Comparison of ENCODE assay signal across 19 mouse cellular contexts in the genomic region with DNA sequence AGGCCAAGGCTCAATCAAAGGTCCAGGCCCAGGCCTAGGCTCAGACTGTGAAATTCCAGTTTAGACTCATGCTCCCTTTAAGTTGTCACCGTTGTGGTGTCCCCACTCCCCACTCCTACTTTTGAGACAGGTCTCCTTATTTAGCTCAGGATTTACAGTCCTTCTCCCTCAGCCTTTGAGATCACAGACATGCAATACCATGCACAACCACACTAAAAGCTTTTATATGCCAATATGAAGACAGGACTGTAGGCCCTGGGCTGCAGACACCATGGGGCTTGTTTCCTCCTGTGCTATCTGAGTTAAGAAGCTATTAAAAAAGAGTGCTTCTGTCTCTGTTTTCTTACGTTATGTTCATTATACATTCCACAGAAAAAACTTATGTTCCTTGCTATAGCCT. TPM values are rescaled to one million over a fixed set of nuclear protein-coding genes. Genes with fewer than 3 reads are reported as not detected.
DNase-seq lines count a peak whose midpoint lies in the region; ATAC-seq and TF ChIP-seq lines count a peak whose summit lies in the region.
"Had no signal": no experiment of that assay in that cellular context is flagged by ENCODE, and none has a peak within 500 bp of the region (broad histone marks: within the 10 kb centered on the region; RNA-seq: fewer than 3 reads in every experiment).

No protein-coding gene starts in this region.

- H3K4me1 ChIP-seq in MEL (ENCODE audit: control insufficient read depth in 1 of 2, insufficient read depth in 2 of 2, low read length in 2 of 2) = peaks cover 0 to 3% of the 10 kb centered on the region in 2 experiments; a peak in 3 of 4 replicates

- no peak for DNase-seq in layer of hippocampus, adult 2 months (ENCODE audit: low spot score in 2 of 2)
- DNase-seq in layer of hippocampus, adult 18-20 months (ENCODE audit: low spot score in 2 of 2) = no peak
- DNase-seq in A20 (ENCODE audit: low read depth, low spot score) = peak; percentile 38
- DNase-seq in MEL (ENCODE audit: low read depth, low spot score) = peak; percentile 52
- no peak for DNase-seq in adrenal gland, adult 18-20 months (ENCODE audit: low spot score in 2 of 2)
- no peak for DNase-seq in thymus, postnatal 36 days
- DNase-seq: cerebellum, adult 11 months; cerebellum, postnatal 36 days; gastrocnemius, postnatal 36 days; kidney, postnatal 10 days; left cerebral cortex, postnatal 4 days; liver, embryonic 13.5 days; lung, postnatal 36 days; right cerebral cortex, postnatal 4 days; thymus, adult 2 months had no signal

- no peak for TF ChIP-seq POLR2A in MEL (IDR thresholded peaks at IDR 0.05; ENCODE audit: control insufficient read depth in 1 of 2, insufficient read depth in 1 of 2, low read depth in 1 of 2, low read length in 2 of 2, poor library complexity in 1 of 2)

- no peak overlapping the region for H3K4me3 ChIP-seq in layer of hippocampus, adult 2 months
- no peak overlapping the region for H3K4me3 ChIP-seq in MEL (ENCODE audit: control insufficient read depth in 1 of 2, insufficient read depth in 1 of 2, low read depth in 2 of 2, low read length in 2 of 2)
- H3K4me3 ChIP-seq: embryonic facial prominence, embryonic 13.5 days; heart, embryonic 12.5 days; liver, embryonic 13.5 days; midbrain, embryonic 12.5 days had no signal

- peaks cover 6 to 15% of the 10 kb centered on the region in 2 experiments for H3K36me3 ChIP-seq in MEL (ENCODE audit: control insufficient read depth in 1 of 2, insufficient read depth in 2 of 2, low read length in 2 of 2)

- no peaks in the 10 kb centered on the region for H3K9me3 ChIP-seq in MEL (replicated peaks; ENCODE audit: insufficient read depth, low read length)
- H3K9me3 ChIP-seq: embryonic facial prominence, embryonic 13.5 days; heart, embryonic 12.5 days; liver, embryonic 13.5 days; midbrain, embryonic 12.5 days had no signal

- H3K27ac ChIP-seq in layer of hippocampus, adult 2 months = no peak overlapping the region
- no peak overlapping the region for H3K27ac ChIP-seq in MEL (ENCODE audit: control insufficient read depth, low read depth, low read length)
- H3K27ac ChIP-seq: embryonic facial prominence, embryonic 13.5 days; liver, embryonic 13.5 days; midbrain, embryonic 12.5 days had no signal

- peak; percentile 62 for TF ChIP-seq CTCF in layer of hippocampus, adult 2 months (conservative IDR thresholded peaks at IDR 0.05)
- peak in 1 of 3 experiments; percentile 19; a peak in 1 of 6 replicates for TF ChIP-seq CTCF in MEL (IDR thresholded peaks at IDR 0.05 in 2 of 3, conservative IDR thresholded peaks at IDR 0.05 in 1 of 3; ENCODE audit: control insufficient read depth in 1 of 3, insufficient read depth in 1 of 3, low read depth in 2 of 3, low read length in 3 of 3, poor library complexity in 1 of 3, severe bottlenecking in 1 of 3)

- H3K79me2 ChIP-seq in MEL (ENCODE audit: control insufficient read depth, insufficient read depth, low read length, poor library complexity) = peaks cover 19% of the 10 kb centered on the region

- no peak for TF ChIP-seq RAD21 in MEL (IDR thresholded peaks at IDR 0.05; ENCODE audit: low read depth, low read length)

- H3K27me3 ChIP-seq in MEL (ENCODE audit: control insufficient read depth in 1 of 2, insufficient read depth in 2 of 2, low read length in 2 of 2) = no peaks in the 10 kb centered on the region; a peak in 1 of 4 replicates
- H3K27me3 ChIP-seq: embryonic facial prominence, embryonic 13.5 days; heart, embryonic 12.5 days; liver, embryonic 13.5 days; midbrain, embryonic 12.5 days had no signal

- H3K9ac ChIP-seq in MEL (ENCODE audit: control insufficient read depth, low read depth, low read length, poor library complexity, severe bottlenecking) = no peak overlapping the region
- H3K9ac ChIP-seq: embryonic facial prominence, embryonic 13.5 days; heart, embryonic 12.5 days; liver, embryonic 13.5 days; midbrain, embryonic 12.5 days had no signal

- ATAC-seq in megakaryocyte progenitor cell, adult 5-6 weeks (replicated peaks; ENCODE audit: poor library complexity) = 0 out of 2 replicates have a peak, but pooled peaks have one; percentile 35

- TF ChIP-seq EP300 in MEL (IDR thresholded peaks at IDR 0.05; ENCODE audit: low read depth in 1 of 2, low read length in 2 of 2) = no peak

TF ChIP-seq in MEL, 35 proteins besides CTCF, POLR2A, EP300 and RAD21:
- TF ChIP-seq ELF1 (IDR thresholded peaks at IDR 0.05; ENCODE audit: low read depth, low read length) (no peak), USF1 (IDR thresholded peaks at IDR 0.05; ENCODE audit: low read depth, low read length) (no peak), NELFE (IDR thresholded peaks at IDR 0.05; ENCODE audit: low read depth, low read length) (no peak), ZMIZ1 (IDR thresholded peaks at IDR 0.05; ENCODE audit: low read depth, low read length) (no peak), ZC3H11A (IDR thresholded peaks at IDR 0.05; ENCODE audit: low read depth, low read length) (no peak), ZNF384 (IDR thresholded peaks at IDR 0.05; ENCODE audit: low read depth, low read length) (no peak), USF2 (IDR thresholded peaks at IDR 0.05; ENCODE audit: borderline replicate concordance in 1 of 2, insufficient read depth in 1 of 2, low read depth in 1 of 2, low read length in 2 of 2) (no peak), MAFK (IDR thresholded peaks at IDR 0.05; ENCODE audit: borderline replicate concordance, low read depth, low read length) (no peak), ZKSCAN1 (IDR thresholded peaks at IDR 0.05; ENCODE audit: low read depth, low read length) (no peak), POLR2AphosphoS5 (IDR thresholded peaks at IDR 0.05; ENCODE audit: borderline replicate concordance, low read depth, low read length) (no peak), POLR2AphosphoS2 (IDR thresholded peaks at IDR 0.05; ENCODE audit: low read length) (no peak), HCFC1 (IDR thresholded peaks at IDR 0.05; ENCODE audit: low read depth, low read length) (no peak)

RNA-seq across cellular contexts. Expression of a gene that starts 1.5 kb away (rescaled TPM):
- 10 to 100 TPM; 19.7 to 20.6 TPM for total RNA-seq in layer of hippocampus, adult 2 months (2021)
- 10 to 100 TPM; 15.8 to 17.8 TPM for total RNA-seq in layer of hippocampus, adult 18-20 months (2021)
- total RNA-seq in MEL (2012; rRNA removed) = 75.4 and 79.3 TPM in 2 replicates
- 10 to 100 TPM in 1 of 2 experiments, not detected in 1; 77.5 TPM for polyA plus RNA-seq in MEL (2012; ENCODE audit: insufficient read depth in 1 of 2, insufficient read length in 2 of 2, low read depth in 1 of 2, low replicate concordance in 2 of 2, missing spikeins in 1 of 2)
- total RNA-seq in megakaryocyte progenitor cell, adult 5-6 weeks (2015) = 31.6 and 32.9 TPM in 2 replicates
- total RNA-seq in megakaryocyte progenitor cell, adult 5-6 weeks (2017) = 30.9 and 44.8 TPM in 2 replicates
- total RNA-seq in adrenal gland, adult 18-20 months (2021) = 10 to 100 TPM; 29.5 to 30.9 TPM

RNA-seq across cellular contexts. Expression of a gene that starts 22.6 kb away (rescaled TPM):
- total RNA-seq in layer of hippocampus, adult 2 months (2021) = 10 to 100 TPM; 44.9 to 46.1 TPM
- total RNA-seq in layer of hippocampus, adult 18-20 months (2021) = 10 to 100 TPM; 43.7 to 45.4 TPM
- total RNA-seq in MEL (2012; rRNA removed) = 9.8 TPM in 2 replicates
- polyA plus RNA-seq in MEL (2012; ENCODE audit: insufficient read depth in 1 of 2, insufficient read length in 2 of 2, low read depth in 1 of 2, low replicate concordance in 2 of 2, missing spikeins in 1 of 2) = 10 to 100 TPM in 1 of 2 experiments, not detected in 1; 19.1 TPM
- 4.2 and 5.2 TPM in 2 replicates for total RNA-seq in megakaryocyte progenitor cell, adult 5-6 weeks (2015)
- total RNA-seq in megakaryocyte progenitor cell, adult 5-6 weeks (2017) = 12.2 and 13.6 TPM in 2 replicates
- total RNA-seq in adrenal gland, adult 18-20 months (2021) = 10 to 100 TPM; 26.7 to 28.0 TPM

RNA-seq across cellular contexts. Expression of a gene that starts 23.5 kb away (rescaled TPM):
- 10 to 100 TPM; 58.5 to 59.2 TPM for total RNA-seq in layer of hippocampus, adult 2 months (2021)
- total RNA-seq in layer of hippocampus, adult 18-20 months (2021) = 10 to 100 TPM; 61.9 to 69.4 TPM
- 72.0 and 108 TPM in 2 replicates for total RNA-seq in MEL (2012; rRNA removed)
- 100 to 1,000 TPM; 132 to 645 TPM for polyA plus RNA-seq in MEL (2012; ENCODE audit: insufficient read depth in 1 of 2, insufficient read length in 2 of 2, low read depth in 1 of 2, low replicate concordance in 2 of 2, missing spikeins in 1 of 2)
- total RNA-seq in megakaryocyte progenitor cell, adult 5-6 weeks (2015) = 47.4 and 80.4 TPM in 2 replicates
- total RNA-seq in megakaryocyte progenitor cell, adult 5-6 weeks (2017) = 49.4 and 50.7 TPM in 2 replicates
- 100 to 1,000 TPM; 116 to 124 TPM for total RNA-seq in adrenal gland, adult 18-20 months (2021)

Comparison
In these comparisons a context has a peak if more than half of its experiments do, and no peak if none do; other contexts are left out.
1. DNase-seq: peak in A20 (single experiment) and MEL (single experiment); none in layer of hippocampus, adult 2 months (0 of 2), layer of hippocampus, adult 18-20 months (0 of 2), adrenal gland, adult 18-20 months (0 of 2) and thymus, postnatal 36 days (0 of 2).